Mouse (Mus musculus) kidney, adult 2 months (tissue): ENCODE measurements around the gene Nfe2l2. TPM values are rescaled to one million over a fixed set of nuclear protein-coding genes. Genes with fewer than 3 reads are reported as not detected.
A peak's percentile ranks its signal among the peaks of the same experiment; 100 is the strongest.

Experiments
- DNase-seq: peaks from one replicate; pipeline ENCODE4 v3.0.0; 2021
- H3K27ac ChIP-seq: fragments of 200-500 bp; 2 replicates; pipeline ENCODE4 v1.5.1; 2012; ENCODE audit warnings: low read depth, low read length, control low read depth, inconsistent platforms; ENCODE audit not compliant: insufficient read depth
- H3K27me3 ChIP-seq: fragments of 200-500 bp; replicated peaks from 2 replicates; pipeline ENCODE4 v1.6.1; 2012; ENCODE audit warnings: mild to moderate bottlenecking, moderate library complexity, low read length, inconsistent platforms; ENCODE audit not compliant: control insufficient read depth, insufficient read depth
- H3K36me3 ChIP-seq: fragments of 200-500 bp; 2 replicates; pipeline ENCODE4 v1.6.1; 2012; ENCODE audit warnings: mild to moderate bottlenecking, moderate library complexity, low read length, inconsistent platforms; ENCODE audit not compliant: control insufficient read depth, insufficient read depth
- H3K4me1 ChIP-seq: fragments of 200-500 bp; 2 replicates; pipeline ENCODE4 v1.6.1; 2011; ENCODE audit warnings: low read length; ENCODE audit not compliant: control insufficient read depth, insufficient read depth
- H3K4me3 ChIP-seq: fragments of 200-500 bp; 2 replicates; pipeline ENCODE4 v1.5.1; 2011; ENCODE audit warnings: mild to moderate bottlenecking, low read depth, low read length, control low read depth; ENCODE audit not compliant: insufficient read depth
- CTCF ChIP-seq: fragments of 200-500 bp; conservative IDR thresholded peaks from 2 replicates; pipeline ENCODE4 v1.5.1; 2011; ENCODE audit warnings: low read depth, mild to moderate bottlenecking, control low read depth, low read length, moderate library complexity, mixed read lengths; ENCODE audit not compliant: insufficient read depth, insufficient read length
- POLR2A ChIP-seq: fragments of 200-500 bp; IDR thresholded peaks from one replicate; pipeline ENCODE4 v1.6.1; 2011; ENCODE audit warnings: low read depth, low read length, control low read depth
- WGBS: fragments of 180-500 bp; shearing (Covaris S2); methylation state at CpG from one replicate; pipeline ENCODE4 v1.1.7; 2018; 5-methylcytosine and 5-hydroxymethylcytosine counted together
- polyA plus RNA-seq: library from polyadenylated mRNA; depleted of rRNA; stranded (reverse); fragments of >200 nt; gene quantifications from 2 replicates; pipeline ENCODE4 v1.2.3, GENCODE M21; 2012

The Nfe2l2 gene
- polyA plus RNA-seq, 1 experiment = 58.0 TPM

- 52% methylated on average over 10 of the region's 10 CpGs for WGBS
- Histone ChIP-seq H3K4me1 (peaks cover 57% of the 10 kb centered on the region), H3K27me3 (no peaks in the 10 kb centered on the region), H3K36me3 (no peaks in the 10 kb centered on the region), H3K27ac (peak overlapping the region; percentile 74), H3K4me3 (no peak overlapping the region)
- TF ChIP-seq POLR2A (no peak), CTCF (no peak)
- DNase-seq = peak; percentile 49
Observed at GRCm38 (mm10) chr2:75687040-75687749, 17.2 kb downstream of the Nfe2l2 start.

GRCm38 (mm10) chr2:75685458-75685861 lies 19.0 kb downstream of the Nfe2l2 start:
- no peak for TF ChIP-seq CTCF
- no peak for TF ChIP-seq POLR2A
- no peak overlapping the region for H3K4me3 ChIP-seq
- WGBS = 29% methylated on average over 6 of the region's 6 CpGs
- peak overlapping the region; percentile 58 for H3K27ac ChIP-seq
- DNase-seq = peak; percentile 47
- H3K36me3 ChIP-seq = no peaks in the 10 kb centered on the region
- no peaks in the 10 kb centered on the region for H3K27me3 ChIP-seq
- H3K4me1 ChIP-seq = peaks cover 58% of the 10 kb centered on the region

DNA sequence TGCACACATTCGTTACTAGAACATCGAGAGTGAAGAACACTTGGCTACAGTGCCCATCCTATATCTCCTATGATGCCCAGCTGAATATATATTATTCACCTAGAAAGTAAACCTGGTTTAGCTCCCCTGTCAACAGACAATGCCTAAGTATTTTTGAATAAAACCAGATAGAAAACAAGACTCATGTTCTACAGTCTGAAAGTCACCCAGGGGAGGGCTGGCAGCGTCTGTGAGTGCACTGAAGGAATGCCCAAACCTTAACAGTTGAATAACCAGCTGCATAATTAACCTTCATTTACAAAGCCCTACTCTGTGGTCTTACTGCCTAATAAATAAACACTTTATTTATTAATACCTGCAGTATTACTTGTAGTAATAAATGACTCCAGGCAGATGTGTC lies 19.9 kb downstream of the Nfe2l2 start:
- Histone ChIP-seq H3K4me3 (no peak overlapping the region), H3K4me1 (peaks cover 54% of the 10 kb centered on the region), H3K27ac (peak overlapping the region; percentile 90), H3K36me3 (no peaks in the 10 kb centered on the region), H3K27me3 (no peaks in the 10 kb centered on the region)
- peak; percentile 66 for DNase-seq
- WGBS = 45% methylated on average over 3 of the region's 3 CpGs
- TF ChIP-seq CTCF (no peak), POLR2A (no peak)

GRCm38 (mm10) chr2:75682978-75683709 lies 21.3 kb downstream of the Nfe2l2 start:
- H3K36me3 ChIP-seq = peaks cover 7% of the 10 kb centered on the region; the same call in 1 of the 2 replicates

DNA sequence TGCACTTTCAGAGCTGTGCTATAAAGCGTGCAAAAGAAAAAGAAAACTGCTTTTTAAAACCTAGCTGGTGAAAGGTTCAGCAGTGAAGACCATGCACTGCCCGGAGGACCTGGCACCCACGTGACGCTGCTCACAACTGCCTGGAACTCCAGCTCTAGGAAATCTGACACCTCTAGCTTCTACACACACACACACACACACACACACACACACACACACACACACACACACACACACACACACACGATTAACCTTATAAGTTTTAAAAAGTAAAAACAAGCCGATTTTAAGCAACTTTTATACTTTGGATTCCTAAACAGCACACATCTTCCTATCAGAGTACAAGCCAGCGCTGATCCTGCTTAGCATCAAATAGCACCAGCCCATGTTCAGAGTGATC lies 23.0 kb downstream of the Nfe2l2 start:
- Histone ChIP-seq H3K4me1 (peaks cover 33% of the 10 kb centered on the region), H3K36me3 (peaks cover 14% of the 10 kb centered on the region), H3K4me3 (no peak overlapping the region), H3K27ac (no peak overlapping the region), H3K27me3 (no peaks in the 10 kb centered on the region)
- no peak for TF ChIP-seq CTCF
- no peak for TF ChIP-seq POLR2A
- DNase-seq = peak; percentile 76
- WGBS = 20% methylated on average over 7 of the region's 7 CpGs

More at GRCm38 (mm10) chr2:75682978-75683709, 21.3 kb downstream of the Nfe2l2 start:
- Histone ChIP-seq H3K4me1 (peaks cover 42% of the 10 kb centered on the region), H3K27ac (peak overlapping the region; percentile 94), H3K4me3 (no peak overlapping the region), H3K27me3 (no peaks in the 10 kb centered on the region)
- DNase-seq = peak; percentile 89
- 14% methylated on average over 15 of the region's 15 CpGs for WGBS
- TF ChIP-seq CTCF (no peak), POLR2A (no peak)

DNA sequence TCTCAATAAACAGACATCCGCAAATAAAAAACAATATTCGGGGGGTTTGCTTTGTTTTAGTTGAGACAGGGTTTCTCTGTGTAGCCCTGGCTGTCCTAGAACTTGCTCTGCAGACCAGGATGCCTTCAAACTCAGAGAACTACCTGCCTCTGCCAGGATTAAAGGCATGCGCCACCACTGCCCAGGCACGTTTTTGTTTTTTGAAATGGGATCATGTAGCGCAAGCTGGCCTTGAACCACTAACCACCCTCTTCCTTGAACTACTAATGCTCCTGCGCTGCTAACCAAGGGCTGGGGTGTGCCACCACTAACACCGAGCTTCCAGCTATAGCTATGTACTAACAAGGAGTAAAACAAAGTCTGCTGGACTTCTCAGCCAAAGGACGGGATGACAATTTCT lies 24.5 kb downstream of the Nfe2l2 start:
- no peak for DNase-seq
- no peak overlapping the region for H3K27ac ChIP-seq

DNA sequence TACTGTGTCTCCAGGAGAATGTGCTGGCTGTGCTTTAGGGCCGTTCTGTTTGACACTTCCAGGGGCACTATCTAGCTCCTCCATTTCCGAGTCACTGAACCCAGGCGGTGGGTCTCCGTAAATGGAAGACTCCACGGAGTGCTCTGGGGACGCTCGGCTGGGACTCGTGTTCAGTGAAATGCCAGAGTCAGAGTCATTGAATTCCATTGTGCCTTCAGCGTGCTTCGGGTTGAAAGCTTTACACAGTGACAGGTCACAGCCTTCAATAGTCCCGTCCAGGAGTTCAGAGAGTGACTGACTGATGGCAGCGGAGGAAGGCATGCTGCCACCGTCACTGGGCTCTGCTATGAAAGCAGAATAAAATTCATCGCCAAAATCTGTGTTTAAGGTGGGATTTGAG lies 27.9 kb downstream of the Nfe2l2 start:
- DNase-seq = no peak
- Histone ChIP-seq H3K4me3 (no peak overlapping the region), H3K36me3 (peaks cover 23% of the 10 kb centered on the region), H3K4me1 (peaks cover 15% of the 10 kb centered on the region), H3K27me3 (no peaks in the 10 kb centered on the region), H3K27ac (no peak overlapping the region)
- no peak for TF ChIP-seq CTCF
- no peak for TF ChIP-seq POLR2A
- 60% methylated on average over 14 of the region's 14 CpGs for whole genome bisulfite sequencing

More for the DNA sequence above, 24.5 kb downstream of the Nfe2l2 start:
- Histone ChIP-seq H3K4me1 (peaks cover 24% of the 10 kb centered on the region), H3K4me3 (no peak overlapping the region), H3K36me3 (peaks cover 23% of the 10 kb centered on the region), H3K27me3 (no peaks in the 10 kb centered on the region)
- no peak for TF ChIP-seq POLR2A
- TF ChIP-seq CTCF = no peak
- 81% methylated on average over 8 of the region's 8 CpGs for WGBS
